ENCODE assay signal across 23 mouse cellular contexts in the genomic region with DNA sequence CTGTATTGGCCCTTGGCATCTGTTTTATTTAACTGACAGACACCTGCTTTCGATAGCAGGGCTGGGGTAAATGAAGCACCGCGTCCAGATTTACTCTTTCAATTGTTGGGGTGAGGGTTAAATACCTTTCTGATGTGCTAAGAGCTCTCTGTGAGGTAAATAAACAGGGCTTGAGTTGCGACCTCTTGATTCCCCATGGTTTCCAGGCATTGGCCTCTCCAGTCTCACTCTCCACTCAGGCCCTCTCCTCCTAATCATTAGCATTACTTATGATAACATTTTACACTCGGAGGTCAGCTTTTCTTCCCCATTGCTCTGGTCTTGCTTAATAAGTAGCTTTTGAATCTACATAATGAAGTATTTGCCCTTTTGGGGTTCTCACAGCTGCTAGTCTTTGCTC.
A peak's percentile ranks its signal among the peaks of the same experiment; 100 is the strongest.
DNase-seq lines count a peak whose midpoint lies in the region; ATAC-seq and TF ChIP-seq lines count a peak whose summit lies in the region.
"Had no signal": no experiment of that assay in that cellular context is flagged by ENCODE, and none has a peak within 500 bp of the region (broad histone marks: within the 10 kb centered on the region; RNA-seq: fewer than 3 reads in every experiment).

No protein-coding gene starts in this region.

- no peaks in the 10 kb centered on the region for H3K4me1 ChIP-seq in lung, postnatal 0 days (ENCODE audit: insufficient read depth, low read depth, low read length)
- no peaks in the 10 kb centered on the region; the same call in 1 of the 2 replicates for H3K4me1 ChIP-seq in lung, adult 2 months (ENCODE audit: control insufficient read depth, insufficient read depth, low read length)
- peaks cover 59% of the 10 kb centered on the region for H3K4me1 ChIP-seq in embryonic facial prominence, embryonic 10.5 days
- H3K4me1 ChIP-seq in heart, embryonic 10.5 days = peaks cover 32% of the 10 kb centered on the region

- no peaks in the 10 kb centered on the region for H3K27me3 ChIP-seq in lung, postnatal 0 days (replicated peaks; ENCODE audit: insufficient read depth, low read length)
- 0 out of 2 replicates have a peak, but pooled peaks cover 7% of the 10 kb centered on the region for H3K27me3 ChIP-seq in embryonic facial prominence, embryonic 10.5 days (replicated peaks; ENCODE audit: low read depth, poor library complexity, severe bottlenecking)
- 0 out of 2 replicates have a peak, but pooled peaks cover 2% of the 10 kb centered on the region for H3K27me3 ChIP-seq in heart, embryonic 10.5 days (ENCODE audit: insufficient read depth, poor library complexity, severe bottlenecking)
- H3K27me3 ChIP-seq: CH12.LX, Patski had no signal

- no peak for TF ChIP-seq POLR2A in lung, adult 2 months (IDR thresholded peaks at IDR 0.05; ENCODE audit: borderline replicate concordance, extremely low read depth, low read depth, low read length)

- TF ChIP-seq EP300 in lung, postnatal 0 days (IDR thresholded peaks at IDR 0.05) = peak; percentile 55

- H3K9ac ChIP-seq in lung, postnatal 0 days (replicated peaks; ENCODE audit: low read depth) = no peak overlapping the region

- no peaks in the 10 kb centered on the region for H3K36me3 ChIP-seq in lung, postnatal 0 days (ENCODE audit: insufficient read depth, low read length)
- H3K36me3 ChIP-seq in embryonic facial prominence, embryonic 10.5 days (replicated peaks) = no peaks in the 10 kb centered on the region
- H3K36me3 ChIP-seq in heart, embryonic 10.5 days = no peaks in the 10 kb centered on the region
- H3K36me3 ChIP-seq: G1E had no signal

- H3K27ac ChIP-seq in lung, postnatal 0 days (ENCODE audit: low read length) = no peak overlapping the region
- peak overlapping the region; percentile 40; the same call in 1 of the 2 replicates for H3K27ac ChIP-seq in embryonic facial prominence, embryonic 10.5 days (replicated peaks)
- no peak overlapping the region for H3K27ac ChIP-seq in heart, embryonic 10.5 days

- no peak overlapping the region for H3K4me3 ChIP-seq in lung, postnatal 0 days (ENCODE audit: low read depth, low read length)
- no peak overlapping the region for H3K4me3 ChIP-seq in lung, adult 2 months (replicated peaks; ENCODE audit: extremely low read depth, low read depth, low read length)
- H3K4me3 ChIP-seq in embryonic facial prominence, embryonic 10.5 days = no peak overlapping the region
- H3K4me3 ChIP-seq in heart, embryonic 10.5 days = no peak overlapping the region

- peak; percentile 68 for ATAC-seq in lung, postnatal 0 days
- ATAC-seq: activated CD4-positive, CD25-positive, alpha-beta regulatory T cell, adult 4 months; CD4-positive, CD25-positive, alpha-beta regulatory T cell, adult 4 months; Patski had no signal

- WGBS in lung, postnatal 0 days = 22% methylated on average over 5 of the region's 5 CpGs
- WGBS in lung, adult 2 months = 48% methylated on average over 5 of the region's 5 CpGs
- 33% methylated on average over 5 of the region's 5 CpGs for WGBS in embryonic facial prominence, embryonic 10.5 days
- WGBS in heart, embryonic 10.5 days = 32% methylated on average over 5 of the region's 5 CpGs

- peak; percentile 85 for DNase-seq in lung, postnatal 0 days (ENCODE audit: low spot score)
- DNase-seq in lung, adult 2 months = no peak
- peak; percentile 46 for DNase-seq in lung, postnatal 36 days
- DNase-seq in lung, postnatal 25 days (ENCODE audit: low spot score) = no peak
- peak; percentile 37 for DNase-seq in NIH3T3 (ENCODE audit: low read depth)
- DNase-seq in embryonic facial prominence, embryonic 10.5 days (ENCODE audit: low spot score) = no peak
- DNase-seq in kidney, adult 18-20 months = no peak
- no peak for DNase-seq in heart, embryonic 10.5 days (ENCODE audit: low spot score)
- DNase-seq: adrenal gland, adult 2 months; adrenal gland, adult 8-10 months; adrenal gland, postnatal 10 days; adrenal gland, postnatal 14 days; adrenal gland, postnatal 25 days; adrenal gland, postnatal 36 days; B cell, adult 2 months; cerebellum, adult 11 months; cerebellum, adult 11-12 months; cerebellum, adult 18-20 months had no signal

- no peak overlapping the region for H3K4me2 ChIP-seq in lung, postnatal 0 days (replicated peaks; ENCODE audit: low read depth, low read length)

- no peak for TF ChIP-seq CTCF in lung, postnatal 0 days (IDR thresholded peaks at IDR 0.05)
- no peak for TF ChIP-seq CTCF in lung, adult 2 months (IDR thresholded peaks at IDR 0.05; ENCODE audit: insufficient read depth, low read length)

- H3K9me3 ChIP-seq in lung, postnatal 0 days (ENCODE audit: low read length) = no peaks in the 10 kb centered on the region
- H3K9me3 ChIP-seq in embryonic facial prominence, embryonic 10.5 days = no peaks in the 10 kb centered on the region
- no peaks in the 10 kb centered on the region for H3K9me3 ChIP-seq in heart, embryonic 10.5 days
- H3K9me3 ChIP-seq: G1E had no signal

Comparison
In these comparisons a context has a peak if more than half of its experiments do, and no peak if none do; other contexts are left out.
1. DNase-seq: peak in lung, postnatal 0 days (single experiment), lung, postnatal 36 days (single experiment) and NIH3T3 (single experiment); none in lung, adult 2 months (single experiment), lung, postnatal 25 days (single experiment), embryonic facial prominence, embryonic 10.5 days (single experiment), kidney, adult 18-20 months (single experiment) and heart, embryonic 10.5 days (single experiment).